34 mouse cellular contexts compared by ENCODE assay signal in the genomic region with DNA sequence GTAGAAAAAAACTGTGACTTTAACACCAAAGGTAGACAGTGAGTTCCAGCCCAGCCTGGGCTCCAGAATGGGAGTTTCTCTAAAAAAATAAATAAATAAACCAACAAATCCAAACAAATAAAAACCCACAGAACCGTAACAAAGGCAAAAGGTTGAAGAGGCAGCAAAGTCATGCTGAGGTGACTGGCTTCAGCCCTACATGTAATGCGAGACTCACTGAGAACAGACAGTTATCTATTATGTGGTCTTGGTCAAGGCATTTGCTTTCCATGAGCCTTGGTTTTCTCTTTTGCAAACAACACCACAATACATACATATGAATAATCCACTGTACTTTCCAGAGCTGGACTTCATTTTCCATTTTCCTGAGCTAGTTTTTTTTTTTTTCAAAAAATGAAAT.
"Had no signal": no experiment of that assay in that cellular context is flagged by ENCODE, and none has a peak within 500 bp of the region (broad histone marks: within the 10 kb centered on the region; RNA-seq: fewer than 3 reads in every experiment).

No protein-coding gene starts in this region.

- ATAC-seq: hindbrain, embryonic 16.5 days; hindbrain, postnatal 0 days; inflammation-experienced regulatory T-cells, adult 6 months; intestine, embryonic 15.5 days; intestine, embryonic 16.5 days; intestine, postnatal 0 days had no signal

- H3K27me3 ChIP-seq: heart, embryonic 12.5 days; heart, embryonic 13.5 days; heart, embryonic 15.5 days; hindbrain, embryonic 12.5 days; hindbrain, embryonic 15.5 days; intestine, embryonic 15.5 days; kidney, embryonic 15.5 days had no signal

- H3K36me3 ChIP-seq: heart, embryonic 12.5 days; heart, embryonic 13.5 days; heart, embryonic 15.5 days; hindbrain, embryonic 10.5 days; hindbrain, embryonic 12.5 days; hindbrain, embryonic 15.5 days; intestine, embryonic 15.5 days; kidney, embryonic 15.5 days had no signal

- H3K4me1 ChIP-seq: heart, embryonic 15.5 days; hindbrain, embryonic 15.5 days had no signal

- H3K27ac ChIP-seq: heart, embryonic 13.5 days; heart, embryonic 15.5 days; hindbrain, embryonic 10.5 days; hindbrain, embryonic 12.5 days; hindbrain, embryonic 14.5 days; hindbrain, embryonic 15.5 days; hindbrain, postnatal 0 days; intestine, embryonic 15.5 days; kidney, postnatal 0 days; layer of hippocampus, adult 2 months; left cerebral cortex, adult 2 months had no signal

- H3K4me3 ChIP-seq: heart, embryonic 12.5 days; heart, embryonic 13.5 days; heart, embryonic 15.5 days; hindbrain, embryonic 10.5 days; hindbrain, embryonic 12.5 days; hindbrain, embryonic 15.5 days; intestine, embryonic 15.5 days; kidney, embryonic 15.5 days; layer of hippocampus, adult 2 months; left cerebral cortex, adult 2 months had no signal

- H3K9me3 ChIP-seq: heart, embryonic 15.5 days; hindbrain, embryonic 15.5 days; intestine, embryonic 15.5 days had no signal

- H3K9ac ChIP-seq: heart, embryonic 12.5 days; heart, embryonic 13.5 days; heart, embryonic 15.5 days; hindbrain, embryonic 12.5 days; hindbrain, embryonic 14.5 days; hindbrain, embryonic 15.5 days; intestine, embryonic 15.5 days; kidney, embryonic 15.5 days had no signal

- H3K4me2 ChIP-seq: heart, embryonic 11.5 days; heart, embryonic 12.5 days; heart, embryonic 13.5 days; heart, embryonic 15.5 days; hindbrain, embryonic 12.5 days; hindbrain, embryonic 14.5 days; hindbrain, embryonic 15.5 days; intestine, embryonic 15.5 days; kidney, embryonic 15.5 days had no signal

- DNase-seq: heart, postnatal 10 days; heart, postnatal 14 days; heart, postnatal 36 days; heart, postnatal 4 days; kidney, adult 11 months; kidney, adult 18-20 months; kidney, adult 2 months; kidney, adult 8-10 months; kidney, adult 9 months; kidney, postnatal 10 days; kidney, postnatal 14 days; kidney, postnatal 25 days; kidney, postnatal 36 days; kidney, postnatal 4 days; layer of hippocampus, adult 9-11 months; layer of hippocampus, postnatal 36 days had no signal
